Mouse (Mus musculus) liver, embryonic 12.5 days (tissue): ENCODE data around the gene Cradd. TPM values are rescaled to one million over a fixed set of nuclear protein-coding genes. Genes with fewer than 3 reads are reported as not detected.

Experiments used
- ATAC-seq: fragments of 200-750 bp; cut with Nextera tagmentation; 2 replicates; pipeline ENCODE4 v1.8.0; 2017; ENCODE audit warnings: moderate number of reproducible peaks, mild to moderate bottlenecking, moderate library complexity
- H3K27ac ChIP-seq: fragments of 300-500 bp; sonication (generic); 2 replicates; pipeline ENCODE4 v1.5.1; 2016; ENCODE audit warnings: mild to moderate bottlenecking
- H3K27me3 ChIP-seq: fragments of 300-500 bp; sonication (generic); replicated peaks from 2 replicates; pipeline ENCODE4 v1.6.1; 2016; ENCODE audit warnings: mild to moderate bottlenecking, moderate library complexity
- H3K36me3 ChIP-seq: fragments of 300-500 bp; sonication (generic); 2 replicates; pipeline ENCODE4 v1.6.1; 2016; ENCODE audit warnings: mild to moderate bottlenecking, moderate library complexity
- H3K4me1 ChIP-seq: fragments of 300-500 bp; sonication (generic); 2 replicates; pipeline ENCODE4 v1.6.1; 2016
- H3K4me2 ChIP-seq: fragments of 300-500 bp; sonication (generic); 2 replicates; pipeline ENCODE4 v1.6.1; 2016; ENCODE audit warnings: mild to moderate bottlenecking, moderate library complexity
- H3K4me3 ChIP-seq: fragments of 300-500 bp; sonication (generic); 2 replicates; pipeline ENCODE4 v1.5.1; 2016; ENCODE audit warnings: mild to moderate bottlenecking, moderate library complexity
- H3K9ac ChIP-seq: fragments of 300-500 bp; sonication (generic); 2 replicates; pipeline ENCODE4 v1.6.1; 2016; ENCODE audit warnings: mild to moderate bottlenecking, moderate library complexity
- H3K9me3 ChIP-seq: fragments of 300-500 bp; sonication (generic); replicated peaks from 2 replicates; pipeline ENCODE4 v1.6.1; 2016; ENCODE audit warnings: mild to moderate bottlenecking, moderate library complexity
- WGBS: fragments of 180-500 bp; shearing (Covaris S2); methylation state at CpG from one replicate; pipeline ENCODE4 v1.1.7; 2016; ENCODE audit not compliant: insufficient replicate concordance; 5-methylcytosine and 5-hydroxymethylcytosine counted together
- polyA plus RNA-seq: library from polyadenylated mRNA; unstranded; fragments of >200 nt; fragmentation: Nextera tagmentation; extraction: Ambion mirVana; gene quantifications from 2 replicates; pipeline ENCODE4 v1.2.1, GENCODE M21; 2016

Cradd gene
- polyA plus RNA-seq, 1 experiment from 2014 or later, result 5.0 TPM

- H3K36me3 ChIP-seq, result no peaks in the 10 kb centered on the region
- H3K9ac ChIP-seq, result no peak overlapping the region
- no peaks in the 10 kb centered on the region for H3K9me3 ChIP-seq
- no peak overlapping the region for H3K27ac ChIP-seq
- H3K27me3 ChIP-seq, result no peaks in the 10 kb centered on the region
- no peak overlapping the region for H3K4me3 ChIP-seq
- ATAC-seq, result no peak
- 26% methylated on average over 1 of the region's 1 CpGs for WGBS
- no peaks in the 10 kb centered on the region for H3K4me1 ChIP-seq
- H3K4me2 ChIP-seq, result no peak overlapping the region
Observed at GRCm38 (mm10) chr10:95154675-95155074, 169.3 kb downstream of the Cradd start.

GRCm38 (mm10) chr10:95153224-95153623 is 170.7 kb downstream of the Cradd start:
- H3K36me3 ChIP-seq, result no peaks in the 10 kb centered on the region
- ATAC-seq, result no peak

GRCm38 (mm10) chr10:95152503-95152989 is 171.4 kb downstream of the Cradd start:
- ATAC-seq, result no peak
- Histone ChIP-seq H3K9me3 (no peaks in the 10 kb centered on the region), H3K4me3 (no peak overlapping the region), H3K9ac (no peak overlapping the region), H3K4me2 (no peak overlapping the region), H3K27me3 (no peaks in the 10 kb centered on the region), H3K27ac (no peak overlapping the region), H3K36me3 (no peaks in the 10 kb centered on the region), H3K4me1 (no peaks in the 10 kb centered on the region)
- 78% methylated on average over 9 of the region's 9 CpGs for WGBS

More at GRCm38 (mm10) chr10:95153224-95153623, 170.7 kb downstream of the Cradd start:
- no peak overlapping the region for H3K4me3 ChIP-seq
- H3K4me1 ChIP-seq, result no peaks in the 10 kb centered on the region
- H3K9me3 ChIP-seq, result no peaks in the 10 kb centered on the region
- H3K27me3 ChIP-seq, result no peaks in the 10 kb centered on the region
- WGBS, result 60% methylated on average over 7 of the region's 7 CpGs
- no peak overlapping the region for H3K9ac ChIP-seq
- no peak overlapping the region for H3K27ac ChIP-seq
- H3K4me2 ChIP-seq, result no peak overlapping the region

GRCm38 (mm10) chr10:95151012-95151768 is 172.7 kb downstream of the Cradd start:
- WGBS, result 64% methylated on average over 6 of the region's 6 CpGs
- no peaks in the 10 kb centered on the region for H3K27me3 ChIP-seq
- peaks cover 10% of the 10 kb centered on the region; the same call in 1 of the 2 replicates for H3K4me1 ChIP-seq
- no peak overlapping the region for H3K27ac ChIP-seq
- H3K4me2 ChIP-seq, result no peak overlapping the region
- no peaks in the 10 kb centered on the region for H3K9me3 ChIP-seq
- H3K4me3 ChIP-seq, result no peak overlapping the region
- H3K9ac ChIP-seq, result no peak overlapping the region
- no peaks in the 10 kb centered on the region for H3K36me3 ChIP-seq
- no peak for ATAC-seq

GRCm38 (mm10) chr10:95149666-95150065 is 174.3 kb downstream of the Cradd start:
- Histone ChIP-seq H3K9ac (no peak overlapping the region), H3K27ac (no peak overlapping the region), H3K36me3 (no peaks in the 10 kb centered on the region), H3K4me1 (peaks cover 10% of the 10 kb centered on the region; the same call in 1 of the 2 replicates), H3K4me3 (no peak overlapping the region), H3K4me2 (no peak overlapping the region), H3K27me3 (0 out of 2 replicates have a peak, but pooled peaks cover 3% of the 10 kb centered on the region), H3K9me3 (no peaks in the 10 kb centered on the region)
- no peak for ATAC-seq
- WGBS, result 40% methylated on average over 1 of the region's 1 CpGs

- no peak for ATAC-seq
- Histone ChIP-seq H3K4me2 (no peak overlapping the region), H3K9me3 (no peaks in the 10 kb centered on the region), H3K27me3 (0 out of 2 replicates have a peak, but pooled peaks cover 4% of the 10 kb centered on the region), H3K4me3 (no peak overlapping the region), H3K36me3 (no peaks in the 10 kb centered on the region), H3K4me1 (peaks cover 10% of the 10 kb centered on the region; the same call in 1 of the 2 replicates), H3K27ac (no peak overlapping the region), H3K9ac (no peak overlapping the region)
- 64% methylated on average over 3 of the region's 3 CpGs for WGBS
Observed at GRCm38 (mm10) chr10:95148641-95149040, 175.3 kb downstream of the Cradd start.

GRCm38 (mm10) chr10:95147136-95147901 is 176.6 kb downstream of the Cradd start:
- 0 out of 2 replicates have a peak, but pooled peaks cover 12% of the 10 kb centered on the region for H3K27me3 ChIP-seq
- WGBS, result 73% methylated on average over 6 of the region's 6 CpGs
- H3K4me1 ChIP-seq, result peaks cover 10% of the 10 kb centered on the region; the same call in 1 of the 2 replicates
- ATAC-seq, result no peak
- no peaks in the 10 kb centered on the region for H3K36me3 ChIP-seq
- H3K4me2 ChIP-seq, result no peak overlapping the region
- H3K27ac ChIP-seq, result no peak overlapping the region
- no peak overlapping the region for H3K9ac ChIP-seq
- H3K4me3 ChIP-seq, result no peak overlapping the region
- no peaks in the 10 kb centered on the region for H3K9me3 ChIP-seq

- 50% methylated on average over 5 of the region's 5 CpGs for WGBS
- Histone ChIP-seq H3K9ac (no peak overlapping the region), H3K9me3 (no peaks in the 10 kb centered on the region), H3K4me1 (peaks cover 10% of the 10 kb centered on the region; the same call in 1 of the 2 replicates), H3K27ac (no peak overlapping the region), H3K36me3 (no peaks in the 10 kb centered on the region), H3K27me3 (0 out of 2 replicates have a peak, but pooled peaks cover 12% of the 10 kb centered on the region), H3K4me2 (no peak overlapping the region), H3K4me3 (no peak overlapping the region)
- no peak for ATAC-seq
Observed at GRCm38 (mm10) chr10:95146491-95146890, 177.4 kb downstream of the Cradd start.

- H3K4me2 ChIP-seq, result no peak overlapping the region
- H3K4me1 ChIP-seq, result peaks cover 10% of the 10 kb centered on the region; the same call in 1 of the 2 replicates
Observed at GRCm38 (mm10) chr10:95145204-95145926, 178.6 kb downstream of the Cradd start.

GRCm38 (mm10) chr10:95144414-95145130 is 179.4 kb downstream of the Cradd start:
- Histone ChIP-seq H3K9ac (no peak overlapping the region), H3K27me3 (0 out of 2 replicates have a peak, but pooled peaks cover 12% of the 10 kb centered on the region), H3K36me3 (no peaks in the 10 kb centered on the region), H3K4me1 (peaks cover 10% of the 10 kb centered on the region; the same call in 1 of the 2 replicates), H3K4me2 (no peak overlapping the region), H3K27ac (no peak overlapping the region), H3K9me3 (no peaks in the 10 kb centered on the region), H3K4me3 (no peak overlapping the region)
- WGBS, result 68% methylated on average over 6 of the region's 6 CpGs
- no peak for ATAC-seq

More at GRCm38 (mm10) chr10:95145204-95145926, 178.6 kb downstream of the Cradd start:
- Histone ChIP-seq H3K27ac (no peak overlapping the region), H3K4me3 (no peak overlapping the region), H3K9ac (no peak overlapping the region), H3K9me3 (no peaks in the 10 kb centered on the region), H3K27me3 (0 out of 2 replicates have a peak, but pooled peaks cover 12% of the 10 kb centered on the region), H3K36me3 (no peaks in the 10 kb centered on the region)
- WGBS, result 52% methylated on average over 9 of the region's 9 CpGs
- no peak for ATAC-seq
